Mouse (Mus musculus): Measurements from ENCODE around the gene Hoxb6. TPM values are rescaled to one million over a fixed set of nuclear protein-coding genes. Genes with fewer than 3 reads are reported as not detected.

Gene Hoxb6
- polyA plus RNA-seq, 1 experiment from 2014 or later, result not detected

GRCm38 (mm10) chr11:96292565-96293301 lies 457 bp downstream of the Hoxb6 start:
- under 1% methylated on average over 12 of the region's 12 CpGs for WGBS
- no peak overlapping the region for H3K9ac ChIP-seq
- peaks cover 97% of the 10 kb centered on the region for H3K27me3 ChIP-seq
- H3K36me3 ChIP-seq (replicated peaks), result no peaks in the 10 kb centered on the region
- no peaks in the 10 kb centered on the region for H3K9me3 ChIP-seq
- no peak overlapping the region for H3K4me2 ChIP-seq
- no peak for ATAC-seq (ENCODE audit: low FRiP score)
- no peak overlapping the region for H3K27ac ChIP-seq
- H3K4me1 ChIP-seq, result no peaks in the 10 kb centered on the region
- H3K4me3 ChIP-seq (replicated peaks), result no peak overlapping the region

- Histone ChIP-seq H3K4me1 (no peaks in the 10 kb centered on the region), H3K9ac (no peak overlapping the region), H3K36me3 (replicated peaks) (no peaks in the 10 kb centered on the region), H3K9me3 (no peaks in the 10 kb centered on the region), H3K27ac (no peak overlapping the region), H3K4me2 (no peak overlapping the region), H3K27me3 (peaks cover 97% of the 10 kb centered on the region), H3K4me3 (replicated peaks) (no peak overlapping the region)
- ATAC-seq (ENCODE audit: low FRiP score), result no peak
- WGBS, result under 1% methylated on average over 22 of the region's 22 CpGs
Measured at GRCm38 (mm10) chr11:96293302-96293921, 1.1 kb downstream of the Hoxb6 start.

GRCm38 (mm10) chr11:96294245-96295091 lies 2.2 kb downstream of the Hoxb6 start:
- peaks cover 97% of the 10 kb centered on the region for H3K27me3 ChIP-seq
- H3K27ac ChIP-seq, result no peak overlapping the region
- WGBS, result under 1% methylated on average over 32 of the region's 32 CpGs
- H3K9me3 ChIP-seq, result no peaks in the 10 kb centered on the region
- H3K4me1 ChIP-seq, result peaks cover 4% of the 10 kb centered on the region
- H3K9ac ChIP-seq, result no peak overlapping the region
- no peak overlapping the region for H3K4me2 ChIP-seq
- no peak overlapping the region for H3K4me3 ChIP-seq (replicated peaks)
- no peaks in the 10 kb centered on the region for H3K36me3 ChIP-seq (replicated peaks)
- no peak for ATAC-seq (ENCODE audit: low FRiP score)

GRCm38 (mm10) chr11:96295092-96295835 lies 3.0 kb downstream of the Hoxb6 start:
- no peaks in the 10 kb centered on the region for H3K9me3 ChIP-seq
- peaks cover 97% of the 10 kb centered on the region for H3K27me3 ChIP-seq
- under 1% methylated on average over 30 of the region's 30 CpGs for WGBS
- H3K4me3 ChIP-seq (replicated peaks), result no peak overlapping the region
- H3K9ac ChIP-seq, result no peak overlapping the region
- no peak overlapping the region for H3K4me2 ChIP-seq
- H3K4me1 ChIP-seq, result peaks cover 4% of the 10 kb centered on the region
- H3K27ac ChIP-seq, result no peak overlapping the region
- H3K36me3 ChIP-seq (replicated peaks), result no peaks in the 10 kb centered on the region
- no peak for ATAC-seq (ENCODE audit: low FRiP score)

GRCm38 (mm10) chr11:96296997-96297396 lies 4.7 kb downstream of the Hoxb6 start:
- no peak for ATAC-seq (ENCODE audit: low FRiP score)
- Histone ChIP-seq H3K4me3 (replicated peaks) (no peak overlapping the region), H3K36me3 (replicated peaks) (no peaks in the 10 kb centered on the region), H3K9ac (no peak overlapping the region), H3K4me2 (no peak overlapping the region), H3K4me1 (peaks cover 6% of the 10 kb centered on the region), H3K27me3 (peaks cover 100% of the 10 kb centered on the region), H3K9me3 (no peaks in the 10 kb centered on the region), H3K27ac (no peak overlapping the region)
- WGBS, result 0% methylated on average over 2 of the region's 2 CpGs

GRCm38 (mm10) chr11:96297428-96297827 lies 5.2 kb downstream of the Hoxb6 start:
- no peaks in the 10 kb centered on the region for H3K9me3 ChIP-seq
- ATAC-seq (ENCODE audit: low FRiP score), result no peak
- peaks cover 6% of the 10 kb centered on the region for H3K4me1 ChIP-seq
- H3K4me3 ChIP-seq (replicated peaks), result no peak overlapping the region
- no peak overlapping the region for H3K4me2 ChIP-seq
- H3K27me3 ChIP-seq, result peaks cover 100% of the 10 kb centered on the region
- H3K9ac ChIP-seq, result no peak overlapping the region
- no peaks in the 10 kb centered on the region for H3K36me3 ChIP-seq (replicated peaks)
- H3K27ac ChIP-seq, result no peak overlapping the region
- WGBS, result 3% methylated on average over 3 of the region's 3 CpGs

GRCm38 (mm10) chr11:96297968-96298635 lies 5.8 kb downstream of the Hoxb6 start:
- WGBS, result 4% methylated on average over 11 of the region's 11 CpGs
- Histone ChIP-seq H3K9me3 (no peaks in the 10 kb centered on the region), H3K4me3 (replicated peaks) (no peak overlapping the region), H3K36me3 (replicated peaks) (no peaks in the 10 kb centered on the region), H3K4me2 (no peak overlapping the region), H3K9ac (no peak overlapping the region), H3K27ac (no peak overlapping the region), H3K27me3 (peaks cover 100% of the 10 kb centered on the region), H3K4me1 (peaks cover 7% of the 10 kb centered on the region)
- no peak for ATAC-seq (ENCODE audit: low FRiP score)

- no peak overlapping the region for H3K9ac ChIP-seq
- H3K27ac ChIP-seq, result no peak overlapping the region
Measured at GRCm38 (mm10) chr11:96298895-96299667, 6.8 kb downstream of the Hoxb6 start.

GRCm38 (mm10) chr11:96299781-96300180 lies 7.5 kb downstream of the Hoxb6 start:
- H3K9ac ChIP-seq, result no peak overlapping the region
- ATAC-seq (ENCODE audit: low FRiP score), result no peak
- H3K27ac ChIP-seq, result no peak overlapping the region
- peaks cover 100% of the 10 kb centered on the region for H3K27me3 ChIP-seq
- H3K9me3 ChIP-seq, result no peaks in the 10 kb centered on the region
- no peak overlapping the region for H3K4me2 ChIP-seq
- H3K4me3 ChIP-seq (replicated peaks), result no peak overlapping the region
- no peaks in the 10 kb centered on the region for H3K36me3 ChIP-seq (replicated peaks)
- H3K4me1 ChIP-seq, result peaks cover 15% of the 10 kb centered on the region
- under 1% methylated on average over 9 of the region's 9 CpGs for WGBS

More at GRCm38 (mm10) chr11:96298895-96299667, 6.8 kb downstream of the Hoxb6 start:
- under 1% methylated on average over 66 of the region's 66 CpGs for WGBS
- no peak overlapping the region for H3K4me2 ChIP-seq
- no peak overlapping the region; the same call in 1 of the 2 replicates for H3K4me3 ChIP-seq (replicated peaks)
- H3K4me1 ChIP-seq, result peaks cover 15% of the 10 kb centered on the region
- no peaks in the 10 kb centered on the region for H3K9me3 ChIP-seq
- ATAC-seq (ENCODE audit: low FRiP score), result no peak
- no peaks in the 10 kb centered on the region for H3K36me3 ChIP-seq (replicated peaks)
- H3K27me3 ChIP-seq, result peaks cover 100% of the 10 kb centered on the region

- Histone ChIP-seq H3K9me3 (no peaks in the 10 kb centered on the region), H3K4me2 (no peak overlapping the region), H3K4me1 (peaks cover 15% of the 10 kb centered on the region), H3K9ac (no peak overlapping the region), H3K4me3 (replicated peaks) (no peak overlapping the region), H3K27me3 (peaks cover 100% of the 10 kb centered on the region), H3K36me3 (replicated peaks) (no peaks in the 10 kb centered on the region), H3K27ac (no peak overlapping the region)
- no peak for ATAC-seq (ENCODE audit: low FRiP score)
- WGBS, result under 1% methylated on average over 35 of the region's 35 CpGs
Measured at GRCm38 (mm10) chr11:96300354-96301063, 8.2 kb downstream of the Hoxb6 start.

Measured in forebrain, embryonic 12.5 days (tissue).